Mouse (Mus musculus) stomach, postnatal 0 days (tissue): ENCODE data around the gene Mkln1.

Source experiments
- CTCF ChIP-seq: IDR thresholded peaks from 2 replicates; pipeline ENCODE4 v1.5.1; 2016; ENCODE audit warnings: antibody characterized with exemption, low read depth, mild to moderate bottlenecking, moderate library complexity
- EP300 ChIP-seq: optimal IDR thresholded peaks from 2 replicates; pipeline ENCODE3; 2016; ENCODE audit warnings: antibody characterized with exemption

- no peak for TF ChIP-seq CTCF
- no peak for TF ChIP-seq EP300
These were observed 1.0 kb downstream of the Mkln1 start for GRCm38 (mm10) chr6:31399566-31399965.
